Mouse (Mus musculus) forebrain, embryonic 11.5 days (tissue): ENCODE measurements around the gene Cct3. TPM values are rescaled to one million over a fixed set of nuclear protein-coding genes. Genes with fewer than 3 reads are reported as not detected.
A peak's percentile ranks its signal among the peaks of the same experiment; 100 is the strongest.

Experiments used
- ATAC-seq: fragments of 200-750 bp; cut with Nextera tagmentation; replicated peaks from 2 replicates; pipeline ENCODE4 v1.8.0; 2017; ENCODE audit warnings: moderate TSS enrichment; ENCODE audit not compliant: low FRiP score
- DNase-seq: peaks from one replicate; pipeline ENCODE4 v3.0.0-alpha.2; 2017; ENCODE audit warnings: low spot score
- H3K27ac ChIP-seq: fragments of 300-500 bp; sonication (generic); 2 replicates; pipeline ENCODE4 v1.5.1; 2014; ENCODE audit warnings: low read depth, low read length
- H3K27me3 ChIP-seq: fragments of 300-500 bp; sonication (generic); 2 replicates; pipeline ENCODE4 v1.6.1; 2014; ENCODE audit warnings: mild to moderate bottlenecking, low read length, mixed read lengths; ENCODE audit not compliant: control insufficient read depth, insufficient read depth
- H3K36me3 ChIP-seq: fragments of 300-500 bp; sonication (generic); 2 replicates; pipeline ENCODE4 v1.6.1; 2014; ENCODE audit warnings: mild to moderate bottlenecking, low read length, moderate library complexity, mixed read lengths; ENCODE audit not compliant: control insufficient read depth, insufficient read depth
- H3K4me1 ChIP-seq: fragments of 300-500 bp; sonication (generic); replicated peaks from 2 replicates; pipeline ENCODE4 v1.6.1; 2014; ENCODE audit warnings: low read length, mixed read lengths; ENCODE audit not compliant: control insufficient read depth, insufficient read depth
- H3K4me2 ChIP-seq: fragments of 300-500 bp; sonication (generic); 2 replicates; pipeline ENCODE4 v1.6.1; 2014; ENCODE audit warnings: low read depth, mild to moderate bottlenecking, low read length, moderate library complexity, mixed read lengths; ENCODE audit not compliant: severe bottlenecking
- H3K4me3 ChIP-seq: fragments of 300-500 bp; sonication (generic); 2 replicates; pipeline ENCODE4 v1.5.1; 2014; ENCODE audit warnings: low read depth, low read length
- H3K9ac ChIP-seq: fragments of 300-500 bp; sonication (generic); 2 replicates; pipeline ENCODE4 v1.6.1; 2014; ENCODE audit warnings: low read length
- H3K9me3 ChIP-seq: fragments of 300-500 bp; sonication (generic); 2 replicates; pipeline ENCODE4 v1.6.1; 2016; ENCODE audit warnings: low read length, mixed read lengths; ENCODE audit not compliant: control insufficient read depth
- WGBS: fragments of 180-500 bp; shearing (Covaris S2); extraction: QIAGEN DNeasy Blood & Tissue Kit; methylation state at CpG from one replicate; pipeline ENCODE4 v1.1.7; 2014; 5-methylcytosine and 5-hydroxymethylcytosine counted together
- polyA plus RNA-seq: library from polyadenylated mRNA; unstranded; fragments of >200 nt; fragmentation: Nextera tagmentation; extraction: Ambion mirVana; gene quantifications from 2 replicates; pipeline ENCODE4 v1.2.1, GENCODE M21; 2014

The Cct3 gene
- polyA plus RNA-seq, 1 experiment from 2014 or later: 725 TPM

DNA sequence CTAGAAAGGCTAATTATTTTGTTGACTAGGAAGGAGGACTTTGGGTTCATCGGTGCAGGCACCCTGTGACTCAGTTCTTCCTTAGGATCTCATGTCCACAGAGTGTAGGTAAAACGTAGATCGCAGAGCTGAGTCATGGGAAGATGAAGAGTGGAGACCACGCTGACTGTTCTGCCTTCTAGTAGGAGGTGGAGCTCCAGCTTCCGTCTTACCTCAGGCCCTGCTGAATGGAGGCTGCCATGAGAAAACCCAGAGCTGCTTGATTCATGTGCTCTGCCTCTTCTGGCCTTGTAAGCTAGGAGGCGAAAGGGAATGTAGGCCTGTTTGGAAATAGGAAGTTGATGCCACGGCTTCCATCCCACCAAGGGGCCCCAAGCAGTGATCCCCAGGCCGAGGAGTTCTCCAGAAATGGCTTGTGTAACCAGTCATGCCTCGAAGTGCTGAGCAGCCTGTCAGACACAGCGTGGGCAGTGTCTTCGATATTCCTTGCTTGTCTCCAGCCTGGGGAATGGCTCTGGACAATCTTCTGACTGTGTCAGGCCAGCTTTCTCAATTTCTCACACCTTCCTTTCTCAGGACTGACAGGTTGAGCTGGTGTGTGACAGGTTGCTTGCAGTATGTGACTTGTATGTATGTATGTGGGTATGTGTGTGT lies 40.6 kb downstream of the Cct3 start:
- ATAC-seq (no peak), DNase-seq (peak; percentile 47)
- Histone ChIP-seq H3K4me1 (no peaks in the 10 kb centered on the region; the same call in 1 of the 2 replicates), H3K9ac (no peak overlapping the region), H3K36me3 (no peaks in the 10 kb centered on the region; the same call in 1 of the 2 replicates), H3K4me3 (0 out of 2 replicates have a peak overlapping the region, but pooled peaks have one; percentile 6), H3K4me2 (peak overlapping the region; percentile 58; the same call in 1 of the 2 replicates), H3K9me3 (no peaks in the 10 kb centered on the region), H3K27me3 (no peaks in the 10 kb centered on the region), H3K27ac (no peak overlapping the region)
- WGBS: 93% methylated on average over 11 of the region's 11 CpGs

DNA sequence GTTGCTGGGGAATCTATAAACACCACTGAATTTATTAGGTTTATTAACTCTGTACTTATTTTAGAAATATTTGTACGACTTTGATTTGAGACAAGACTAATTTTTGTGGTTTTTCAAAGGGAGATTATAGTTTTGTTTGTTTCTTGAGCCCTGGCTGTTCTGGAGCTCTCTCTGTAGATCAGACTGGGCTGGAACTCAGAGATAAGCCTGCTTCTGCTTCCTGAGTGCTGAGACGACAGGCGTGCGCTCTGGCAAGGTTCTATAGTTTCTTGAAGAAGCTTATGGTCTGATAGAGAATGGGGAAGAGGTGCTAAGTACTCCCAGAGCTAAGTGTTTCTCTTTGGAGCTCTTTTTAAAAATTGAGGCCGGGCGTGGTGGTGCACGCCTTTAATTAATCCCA lies 41.4 kb downstream of the Cct3 start:
- H3K4me2 ChIP-seq: no peak overlapping the region
- no peaks in the 10 kb centered on the region; the same call in 1 of the 2 replicates for H3K4me1 ChIP-seq
- 90% methylated on average over 7 of the region's 7 CpGs for WGBS
- H3K27me3 ChIP-seq: no peaks in the 10 kb centered on the region
- H3K4me3 ChIP-seq: no peak overlapping the region
- peaks cover 6% of the 10 kb centered on the region; the same call in 1 of the 2 replicates for H3K36me3 ChIP-seq
- peak; percentile 39 for DNase-seq
- ATAC-seq: no peak
- H3K9ac ChIP-seq: no peak overlapping the region
- H3K9me3 ChIP-seq: no peaks in the 10 kb centered on the region
- H3K27ac ChIP-seq: no peak overlapping the region

DNA sequence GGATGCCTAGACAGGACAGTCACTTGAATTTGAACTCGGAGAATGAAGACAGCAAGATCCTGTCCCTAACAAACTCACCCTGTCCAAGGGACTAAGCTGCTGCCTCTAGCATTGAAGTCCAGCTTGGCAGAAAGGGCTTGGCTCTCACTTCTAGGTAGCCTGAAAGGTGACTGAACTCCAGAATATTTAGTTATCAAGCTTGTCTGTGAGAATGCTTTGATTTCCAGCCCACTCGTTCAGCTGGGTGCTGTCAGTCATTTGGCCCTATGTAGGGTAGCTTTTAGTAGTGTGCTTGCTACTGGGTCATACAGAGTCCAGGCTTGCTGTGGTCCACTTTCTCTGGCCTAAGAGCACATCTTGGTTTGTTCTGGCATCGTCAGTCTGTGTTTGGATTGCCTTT lies 42.1 kb downstream of the Cct3 start:
- Histone ChIP-seq H3K4me2 (no peak overlapping the region), H3K27ac (no peak overlapping the region), H3K4me1 (no peaks in the 10 kb centered on the region; the same call in 1 of the 2 replicates), H3K36me3 (peaks cover 6% of the 10 kb centered on the region; the same call in 1 of the 2 replicates), H3K9me3 (no peaks in the 10 kb centered on the region), H3K9ac (no peak overlapping the region), H3K4me3 (no peak overlapping the region), H3K27me3 (no peaks in the 10 kb centered on the region)
- ATAC-seq: no peak
- no peak for DNase-seq
- WGBS: 83% methylated on average over 3 of the region's 3 CpGs

DNA sequence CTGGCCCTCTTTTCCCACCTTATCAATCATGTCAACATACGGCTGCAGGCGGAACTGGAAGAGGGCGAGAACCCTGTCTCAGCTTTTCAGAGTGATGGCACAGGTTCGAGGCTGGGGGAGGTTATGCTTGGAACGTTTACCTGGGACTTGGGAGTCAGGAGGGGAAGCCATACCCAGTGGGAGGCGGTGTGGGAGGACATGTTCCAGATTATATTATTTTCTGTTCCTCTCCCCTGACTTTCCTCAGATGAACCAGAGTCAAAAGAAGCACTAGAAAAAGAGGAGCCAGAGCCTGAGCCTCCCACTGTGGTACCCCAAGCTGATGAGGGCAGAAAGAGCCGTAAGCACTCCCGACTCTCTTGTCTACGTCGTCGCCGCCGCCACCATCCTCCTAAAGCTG lies 53.8 kb downstream of the Cct3 start:
- H3K9me3 ChIP-seq: no peaks in the 10 kb centered on the region
- no peaks in the 10 kb centered on the region for H3K4me1 ChIP-seq
- no peak overlapping the region for H3K9ac ChIP-seq
- H3K4me2 ChIP-seq: no peak overlapping the region
- no peak for ATAC-seq
- H3K36me3 ChIP-seq: peaks cover 46% of the 10 kb centered on the region
- no peak for DNase-seq
- H3K27me3 ChIP-seq: no peaks in the 10 kb centered on the region
- no peak overlapping the region for H3K4me3 ChIP-seq
- WGBS: 95% methylated on average over 13 of the region's 13 CpGs
- H3K27ac ChIP-seq: no peak overlapping the region

DNA sequence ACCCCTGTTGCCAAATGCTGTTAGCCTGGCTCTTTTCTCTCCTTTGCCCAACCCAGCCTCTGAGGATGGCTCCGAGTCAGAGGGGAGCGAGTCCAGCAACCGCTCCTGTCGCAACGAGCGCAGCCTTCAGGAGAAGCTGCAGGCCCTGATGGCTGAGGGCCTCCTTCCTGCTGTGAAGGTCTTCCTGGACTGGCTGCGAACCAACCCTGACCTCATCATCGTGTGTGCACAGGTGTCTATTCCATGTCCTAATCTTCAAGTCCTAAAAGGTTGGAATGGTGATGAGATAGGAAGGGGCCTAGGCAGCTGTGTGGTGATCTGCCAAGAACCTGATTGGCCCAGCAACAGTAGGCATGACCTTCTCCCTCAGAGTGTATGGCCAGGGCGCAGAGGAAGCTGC lies 56.0 kb downstream of the Cct3 start:
- Histone ChIP-seq H3K36me3 (peaks cover 42% of the 10 kb centered on the region), H3K4me2 (no peak overlapping the region), H3K27ac (no peak overlapping the region), H3K27me3 (no peaks in the 10 kb centered on the region), H3K9ac (no peak overlapping the region), H3K9me3 (no peaks in the 10 kb centered on the region), H3K4me1 (no peaks in the 10 kb centered on the region), H3K4me3 (no peak overlapping the region)
- ATAC-seq (no peak), DNase-seq (no peak)
- whole genome bisulfite sequencing: 96% methylated on average over 9 of the region's 9 CpGs

DNA sequence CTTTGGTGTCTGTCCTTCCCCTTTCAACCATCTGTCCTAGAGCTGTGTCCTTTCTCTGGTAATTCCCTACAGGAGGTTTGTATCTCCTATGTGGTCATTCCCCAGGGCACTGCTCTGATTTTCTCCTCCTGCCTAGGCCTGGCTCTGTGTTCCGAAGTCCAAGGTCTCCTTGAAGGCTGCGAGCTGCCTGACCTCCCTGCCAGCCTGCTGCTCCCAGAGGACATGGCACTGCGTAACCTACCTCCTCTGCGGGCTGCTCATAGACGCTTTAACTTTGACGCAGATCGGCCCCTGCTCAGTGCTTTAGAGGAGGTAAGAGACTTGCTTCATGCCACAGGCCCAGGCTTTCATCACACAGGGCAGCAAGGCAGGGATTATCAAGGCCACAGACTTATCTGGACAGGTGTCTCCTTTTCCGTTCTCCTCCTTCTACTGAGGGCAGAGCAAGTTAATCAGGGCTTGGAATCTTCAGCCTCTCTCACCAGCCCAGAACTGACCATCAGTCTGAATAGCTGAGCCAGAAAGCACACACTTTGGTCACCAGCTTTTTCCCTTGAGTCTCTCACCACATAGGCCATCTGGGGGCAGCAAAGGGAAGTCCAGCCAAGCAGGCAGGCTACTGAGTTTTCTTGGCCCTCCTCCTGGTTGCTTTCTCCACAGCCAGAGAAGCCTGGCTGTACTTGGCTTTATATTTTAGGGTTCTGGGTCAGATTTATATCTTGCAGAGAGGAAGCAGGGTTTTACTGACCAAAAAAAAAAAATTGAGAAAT lies 57.7 kb downstream of the Cct3 start:
- H3K36me3 ChIP-seq: peaks cover 41% of the 10 kb centered on the region

DNA sequence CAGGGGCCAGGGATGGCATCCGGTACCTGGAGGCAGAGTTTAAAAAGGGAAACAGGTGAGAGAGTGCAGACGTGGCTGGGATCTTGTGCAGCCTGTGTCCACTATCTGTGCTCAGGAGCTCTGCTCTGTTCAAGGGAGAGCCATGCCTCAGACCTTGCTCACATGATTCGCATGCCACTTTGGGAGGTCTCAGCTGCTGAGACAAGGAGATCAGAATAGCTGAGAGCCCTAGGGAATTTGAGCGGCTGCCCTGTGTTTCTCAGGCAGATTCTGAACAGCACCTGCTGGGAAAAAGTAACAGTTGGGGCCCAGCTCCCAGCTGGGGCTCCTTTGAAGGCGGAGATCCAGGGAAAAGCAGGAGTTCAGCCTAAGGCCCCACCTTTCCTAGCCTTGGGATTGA lies 62.7 kb downstream of the Cct3 start:
- peaks cover 1% of the 10 kb centered on the region; the same call in 1 of the 2 replicates for H3K27me3 ChIP-seq
- ATAC-seq (no peak), DNase-seq (no peak)
- H3K4me3 ChIP-seq: no peak overlapping the region
- H3K4me2 ChIP-seq: no peak overlapping the region
- 72% methylated on average over 5 of the region's 5 CpGs for WGBS
- no peak overlapping the region; the same call in 1 of the 2 replicates for H3K9ac ChIP-seq
- H3K27ac ChIP-seq: no peak overlapping the region
- H3K36me3 ChIP-seq: peaks cover 26% of the 10 kb centered on the region
- no peaks in the 10 kb centered on the region; the same call in 1 of the 2 replicates for H3K4me1 ChIP-seq
- no peaks in the 10 kb centered on the region for H3K9me3 ChIP-seq

More for the DNA sequence above, 57.7 kb downstream of the Cct3 start:
- Histone ChIP-seq H3K4me3 (no peak overlapping the region), H3K4me2 (no peak overlapping the region), H3K9me3 (no peaks in the 10 kb centered on the region), H3K27ac (no peak overlapping the region), H3K4me1 (no peaks in the 10 kb centered on the region), H3K27me3 (no peaks in the 10 kb centered on the region), H3K9ac (no peak overlapping the region)
- WGBS: 97% methylated on average over 8 of the region's 8 CpGs
- DNase-seq: no peak
- no peak for ATAC-seq

DNA sequence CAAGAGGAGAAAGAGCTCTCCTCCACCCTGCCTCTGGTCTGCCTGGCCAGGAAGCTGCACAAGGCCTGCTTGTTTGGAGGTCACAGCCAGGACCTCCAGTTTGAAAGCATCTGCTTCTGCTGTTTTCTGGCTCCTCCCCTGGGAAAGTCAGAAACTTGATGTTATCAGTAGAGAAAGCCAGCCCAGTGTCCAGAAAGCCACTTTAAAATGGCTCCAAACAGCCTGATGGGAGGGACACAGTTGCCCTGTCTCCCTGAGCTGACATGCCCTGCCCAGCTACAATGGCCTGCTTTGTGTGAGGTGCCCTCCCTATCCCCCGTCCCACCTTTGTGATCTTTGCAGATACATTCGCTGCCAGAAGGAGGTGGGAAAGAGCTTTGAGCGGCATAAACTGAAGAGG lies 63.1 kb downstream of the Cct3 start:
- no peaks in the 10 kb centered on the region; the same call in 1 of the 2 replicates for H3K4me1 ChIP-seq
- ATAC-seq: no peak
- H3K9me3 ChIP-seq: no peaks in the 10 kb centered on the region
- WGBS: 65% methylated on average over 3 of the region's 3 CpGs
- no peak overlapping the region for H3K27ac ChIP-seq
- H3K9ac ChIP-seq: no peak overlapping the region; the same call in 1 of the 2 replicates
- peaks cover 4% of the 10 kb centered on the region; the same call in 1 of the 2 replicates for H3K27me3 ChIP-seq
- no peak overlapping the region for H3K4me2 ChIP-seq
- H3K4me3 ChIP-seq: no peak overlapping the region
- H3K36me3 ChIP-seq: peaks cover 23% of the 10 kb centered on the region
- DNase-seq: no peak
